Mouse (Mus musculus) layer of hippocampus, postnatal 25 days (tissue): Measurements from ENCODE around the gene Anpep. TPM values are rescaled to one million over a fixed set of nuclear protein-coding genes. Genes with fewer than 3 reads are reported as not detected.

Source experiments
- DNase-seq, 2 experiments: peaks; one replicate each; pipeline ENCODE4 v3.0.0; 2022; ENCODE audit warnings: mixed read lengths in 2 of 2, low spot score in 1 of 2; ENCODE audit errors: extremely low spot score in 1 of 2
- total RNA-seq, 2 experiments: library from RNA; stranded (reverse); gene quantifications; 2 replicates each; pipeline ENCODE4 v1.2.3; 2021

Gene Anpep
- 1 to 10 TPM; 2.9 to 4.3 TPM for total RNA-seq

DNA sequence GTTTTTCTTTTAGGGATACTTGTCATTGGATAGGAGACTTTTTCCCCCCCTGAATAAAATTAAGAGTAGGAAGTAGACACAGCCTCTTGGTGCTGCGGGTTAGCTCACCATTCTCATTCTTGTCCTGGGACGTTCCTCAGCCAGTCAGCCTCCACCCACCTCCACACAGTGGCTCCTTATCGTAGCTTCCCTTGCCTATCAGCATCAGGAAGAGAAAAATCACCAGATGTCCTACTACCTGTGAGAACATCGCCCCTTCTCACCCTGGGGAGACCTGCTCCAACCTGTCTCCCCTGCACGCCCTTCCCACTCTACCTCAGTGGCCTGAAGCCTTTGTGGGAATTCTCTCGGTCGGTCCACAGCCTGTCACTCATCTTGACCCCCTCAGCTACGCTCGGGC, at the start of gene Anpep:
TSS of gene Anpep (minus strand) at position 249 of the 400 bp plus-strand sequence.
- no peak for DNase-seq

DNA sequence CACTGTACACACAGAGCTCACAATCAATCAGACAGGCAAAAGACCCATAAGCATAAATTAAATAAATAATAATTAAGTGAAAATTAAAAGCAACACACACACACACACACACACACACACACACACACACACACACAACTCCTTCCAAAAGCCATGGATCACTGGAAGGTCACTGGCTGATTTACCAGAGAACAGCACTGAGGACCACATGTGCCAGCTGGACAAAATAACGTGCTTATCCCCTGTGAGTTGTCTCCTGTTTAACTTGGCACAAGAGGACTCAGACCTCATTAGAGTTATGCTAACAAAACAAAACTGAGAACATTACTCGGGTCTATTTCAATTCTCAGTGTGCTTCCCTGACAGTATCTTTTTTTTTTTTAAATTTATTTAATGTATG, 46.5 kb upstream of the Anpep start:
- DNase-seq = no peak

DNA sequence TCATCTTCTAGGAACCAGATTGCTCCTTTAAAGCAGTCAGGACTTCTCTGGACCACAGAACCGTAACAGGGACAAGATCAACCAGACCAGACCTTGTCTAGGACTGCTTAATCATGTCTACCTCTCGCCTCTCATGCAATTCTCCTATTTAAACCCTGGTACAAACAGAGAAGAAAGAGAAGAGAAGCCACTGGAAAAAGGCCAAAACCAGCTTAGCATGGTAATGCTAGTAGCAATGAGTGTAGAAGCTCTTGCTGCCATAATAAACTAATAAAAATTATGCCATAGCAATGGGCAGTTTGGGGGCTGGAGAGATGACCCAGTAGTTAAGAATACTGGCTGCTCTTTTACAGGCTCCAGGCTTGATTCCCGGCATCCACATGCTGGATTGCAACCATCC, 46.1 kb upstream of the Anpep start:
- DNase-seq = no peak

DNA sequence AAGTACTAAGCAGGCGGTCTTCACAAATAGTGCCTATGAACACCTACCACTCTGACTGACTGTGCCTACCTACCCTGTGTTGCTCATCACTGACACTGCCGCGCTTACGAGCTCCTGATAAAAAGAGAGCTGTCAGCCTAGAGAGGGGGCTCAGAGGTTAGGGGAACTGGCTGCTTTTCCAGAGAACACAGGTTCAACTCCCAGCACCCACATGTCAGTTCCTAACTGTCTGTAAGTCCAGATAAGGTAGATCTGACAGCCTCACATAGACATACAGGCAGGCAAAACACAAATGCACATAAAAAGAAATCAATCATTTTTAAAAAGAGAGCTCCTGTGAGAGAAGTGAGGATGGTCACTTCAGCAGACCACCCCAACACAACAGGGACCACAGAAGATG, 44.3 kb upstream of the Anpep start:
- no peak for DNase-seq

DNA sequence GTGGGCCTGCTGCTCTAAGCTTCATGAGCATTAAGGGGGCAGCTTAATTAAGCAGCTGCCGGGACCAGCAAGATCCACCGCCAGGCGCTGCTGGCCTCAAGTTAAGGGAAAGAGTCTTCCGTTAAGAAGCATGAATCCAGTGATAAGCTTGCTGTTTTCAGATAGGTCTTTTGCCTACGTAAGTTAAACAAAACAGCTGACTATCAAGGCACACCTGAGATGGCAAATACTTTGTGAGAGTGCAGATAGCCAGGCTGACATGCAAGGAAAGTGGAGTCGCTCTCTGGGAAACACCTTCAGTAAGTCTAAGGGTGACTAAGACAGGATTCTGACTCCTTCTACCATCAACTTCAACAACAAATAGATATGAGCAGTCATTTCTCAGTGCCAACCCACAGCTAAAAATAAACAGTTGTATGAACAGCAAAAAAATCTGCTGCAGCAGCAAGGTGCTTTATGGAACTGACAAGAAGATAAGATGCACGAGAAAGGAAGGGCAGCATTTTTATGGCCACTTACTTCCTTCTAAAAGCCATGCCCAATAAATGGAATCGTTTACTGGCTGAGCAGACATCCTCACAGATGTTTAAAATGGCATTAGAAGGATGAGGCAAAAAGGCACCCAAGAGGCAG, 42.4 kb upstream of the Anpep start:
- DNase-seq = no peak

DNA sequence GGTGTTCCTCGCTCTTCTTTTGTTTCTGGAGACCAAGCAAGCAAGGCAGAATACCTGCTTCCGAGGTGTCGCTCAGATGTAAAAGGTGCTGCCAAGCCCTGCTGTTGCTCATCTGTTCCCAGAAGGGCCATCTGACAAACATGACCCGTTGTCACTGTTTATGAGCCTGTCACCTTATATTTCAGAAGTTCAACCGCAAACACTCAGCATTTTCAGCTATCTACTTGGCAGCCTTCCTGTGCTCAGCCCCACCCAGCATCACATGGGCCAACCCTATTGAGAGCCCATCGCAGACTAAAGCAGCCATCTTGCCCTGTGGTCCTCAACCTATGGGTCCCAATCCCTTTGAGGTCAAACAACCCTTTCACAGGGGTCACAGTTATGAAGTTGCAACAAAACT, 39.9 kb upstream of the Anpep start:
- DNase-seq = no peak

DNA sequence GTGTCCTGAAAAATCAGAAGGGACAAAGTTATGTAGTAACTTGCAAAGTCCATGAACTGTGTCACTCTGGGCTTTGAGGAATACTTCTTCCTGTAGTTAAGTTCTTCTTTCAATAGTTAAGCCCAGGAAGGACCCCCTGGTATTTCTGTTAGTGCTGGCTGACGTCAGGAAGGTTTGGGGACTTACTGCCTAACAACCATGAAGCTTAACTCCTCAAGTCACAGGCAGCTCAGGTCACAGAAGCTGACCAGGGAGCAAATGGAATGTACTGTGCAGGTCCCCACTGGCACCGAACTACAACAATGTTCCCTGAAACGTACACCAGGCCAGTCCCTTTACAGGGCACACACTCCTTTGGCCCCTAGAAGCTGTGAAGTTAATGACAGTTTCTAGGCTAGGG, 34.4 kb upstream of the Anpep start:
- DNase-seq = no peak

DNA sequence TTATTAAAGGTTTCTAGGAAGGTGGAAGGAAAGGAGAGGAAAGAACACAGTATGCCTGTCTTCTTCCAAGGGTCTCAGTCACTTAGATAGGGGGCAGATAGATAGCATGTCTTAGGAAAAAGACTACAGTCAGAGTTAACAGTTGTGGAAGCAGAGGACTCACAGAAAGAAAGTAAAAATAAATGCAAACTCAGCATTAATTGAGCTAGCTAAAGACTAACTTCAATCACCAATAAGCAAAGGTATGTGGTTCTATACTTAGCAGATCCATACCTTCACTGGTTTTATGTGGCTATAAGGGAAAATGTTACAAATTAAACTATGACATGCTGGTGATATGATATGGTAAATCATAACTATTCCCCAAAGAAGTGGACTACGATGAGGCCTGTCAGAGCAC, 33.9 kb upstream of the Anpep start:
- no peak for DNase-seq

DNA sequence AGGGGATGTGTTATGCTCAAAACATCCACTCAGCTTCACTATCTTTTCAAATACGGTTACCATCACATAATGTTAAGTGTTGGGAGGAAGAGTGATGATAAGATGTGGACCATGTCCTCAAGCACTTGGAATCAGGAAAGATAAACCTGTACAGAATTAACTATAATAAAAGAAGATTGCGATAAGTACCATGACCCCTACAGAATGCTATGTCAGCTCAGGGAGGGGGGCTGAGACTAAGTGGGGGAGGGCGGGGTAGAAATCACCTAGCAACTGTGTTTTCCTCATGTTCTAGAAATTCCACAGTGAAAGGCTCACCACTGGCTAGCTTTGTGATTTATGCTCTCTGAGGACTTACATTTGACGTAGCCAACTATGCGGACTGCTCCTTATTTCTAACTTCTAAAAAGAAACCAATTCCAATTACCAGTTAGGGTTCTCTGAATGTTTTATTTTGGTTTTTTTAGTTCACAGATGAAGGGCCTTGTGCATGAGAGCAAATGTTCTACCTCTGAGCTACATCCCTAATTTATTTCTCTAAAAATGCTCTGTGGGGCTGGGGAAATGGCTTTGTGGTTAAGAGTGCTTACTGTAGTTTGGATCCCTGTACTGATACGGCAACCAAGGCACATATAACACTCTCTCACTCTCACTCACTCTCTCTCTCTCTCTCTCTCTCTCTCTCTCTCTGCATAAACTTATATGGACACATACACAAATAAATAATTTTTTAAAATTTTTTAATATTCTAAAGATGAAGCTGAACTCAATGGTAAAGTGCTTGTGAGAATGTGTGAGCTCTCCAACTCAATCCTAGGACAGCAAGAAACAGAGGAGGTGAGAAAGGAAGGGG, 31.9 kb upstream of the Anpep start:
- DNase-seq = no peak

DNA sequence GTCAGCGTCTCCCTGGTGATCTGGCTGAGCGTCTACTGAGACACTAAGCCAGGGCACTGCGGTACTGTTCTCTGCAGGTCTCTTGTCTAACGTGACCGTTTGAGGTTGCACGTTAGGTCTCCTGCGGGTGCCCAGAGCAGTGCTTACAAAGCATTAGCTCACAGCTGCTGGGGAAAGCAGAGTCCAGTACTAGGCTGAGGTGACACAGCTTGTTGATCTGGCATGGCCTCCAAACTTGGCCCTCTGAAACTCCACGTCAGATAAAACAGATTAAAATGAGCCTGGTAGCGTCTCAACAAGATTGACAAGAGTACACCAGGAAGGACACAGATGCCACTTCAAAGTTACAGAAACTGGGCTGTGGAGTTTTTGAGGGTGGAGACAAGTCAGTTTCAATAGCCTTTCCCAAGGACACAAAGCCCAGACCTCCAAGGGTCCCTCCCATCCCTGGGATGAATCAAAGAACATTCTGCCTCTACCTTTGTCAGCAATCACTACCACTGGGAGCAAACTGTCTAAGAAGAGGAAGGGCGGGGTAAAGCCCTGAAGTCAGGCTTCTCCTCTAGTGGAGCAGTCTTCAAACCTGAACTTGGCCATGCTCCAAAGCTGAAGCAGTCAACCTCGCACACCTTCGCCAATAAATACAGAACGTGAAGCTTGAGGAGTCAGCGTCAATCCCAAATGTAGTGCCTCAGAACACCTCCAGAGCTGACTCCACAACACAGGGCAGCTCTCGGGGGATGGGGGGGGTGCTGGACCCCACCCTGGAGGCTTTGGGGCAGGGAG, 29.8 kb upstream of the Anpep start:
- no peak for DNase-seq

DNA sequence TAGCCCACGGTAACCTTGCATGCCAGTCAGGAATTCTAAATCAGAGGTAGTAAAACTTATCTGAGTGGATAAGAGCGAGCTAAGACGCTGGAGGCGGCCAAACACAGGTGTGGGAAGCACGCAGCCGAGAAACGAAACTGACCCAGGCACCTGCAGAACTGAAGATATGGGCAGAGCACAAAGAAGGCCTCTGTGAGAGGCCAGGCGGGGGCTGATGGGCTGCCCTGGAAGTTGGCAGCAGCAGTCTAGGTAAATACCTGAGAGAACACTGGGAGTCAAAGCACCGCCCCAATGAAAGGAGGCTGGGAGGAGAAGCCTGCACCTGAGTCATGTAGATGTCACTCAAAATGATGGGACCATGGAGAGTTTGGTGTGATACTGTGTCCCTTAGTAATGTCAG, 27.7 kb upstream of the Anpep start:
- DNase-seq = no peak

DNA sequence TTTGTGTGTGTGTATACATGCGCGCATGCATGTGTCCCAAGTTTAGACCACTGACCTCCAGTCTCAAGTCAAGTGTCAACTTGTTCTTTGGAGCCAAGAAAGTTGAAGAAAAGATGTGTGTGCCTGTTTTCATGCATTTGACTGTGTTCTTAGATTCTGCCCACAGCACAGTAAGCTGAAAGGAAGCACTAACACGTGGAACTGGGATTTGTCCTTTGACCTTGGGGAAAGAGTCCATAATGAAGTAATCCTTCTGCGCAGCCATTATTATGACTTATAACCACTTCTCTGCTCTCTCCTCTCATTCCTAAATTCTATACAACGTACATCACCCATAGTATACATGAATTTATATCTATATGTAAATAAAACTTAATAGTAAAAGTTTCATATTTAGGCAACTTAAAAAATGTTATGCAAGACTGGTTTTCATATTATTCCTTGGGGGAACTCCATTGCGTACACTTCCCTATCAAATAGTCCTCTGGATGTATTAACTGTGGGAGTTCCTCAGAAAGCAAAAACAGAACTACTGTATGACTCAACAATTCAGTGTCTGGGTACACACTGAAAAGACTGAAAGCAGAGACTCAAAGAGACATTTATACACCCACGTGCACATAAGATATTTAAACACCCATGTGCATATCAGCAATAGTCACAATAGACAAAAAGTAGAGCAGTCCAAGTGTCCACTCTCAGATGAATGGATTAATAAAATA, 22.9 kb upstream of the Anpep start:
- DNase-seq = no peak

DNA sequence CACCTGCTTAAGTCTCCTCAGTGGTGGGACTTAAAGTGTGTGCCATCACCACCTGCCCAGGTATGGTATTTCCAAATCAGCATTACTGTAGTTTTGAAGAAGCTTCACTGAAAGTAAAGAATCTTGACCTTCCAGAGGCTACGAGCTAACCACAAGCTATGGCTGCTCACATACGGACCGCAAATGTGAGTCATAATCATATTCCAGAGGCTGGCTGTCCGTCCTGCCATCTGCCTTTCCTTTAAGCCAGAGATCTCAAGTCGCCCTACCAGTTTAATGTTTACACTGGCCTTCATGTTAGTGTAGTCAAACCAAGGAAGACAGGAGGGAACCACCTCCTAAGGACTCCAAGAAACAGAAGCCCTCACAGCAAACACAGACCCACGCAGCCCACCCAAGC, 21.0 kb upstream of the Anpep start:
- no peak for DNase-seq

DNA sequence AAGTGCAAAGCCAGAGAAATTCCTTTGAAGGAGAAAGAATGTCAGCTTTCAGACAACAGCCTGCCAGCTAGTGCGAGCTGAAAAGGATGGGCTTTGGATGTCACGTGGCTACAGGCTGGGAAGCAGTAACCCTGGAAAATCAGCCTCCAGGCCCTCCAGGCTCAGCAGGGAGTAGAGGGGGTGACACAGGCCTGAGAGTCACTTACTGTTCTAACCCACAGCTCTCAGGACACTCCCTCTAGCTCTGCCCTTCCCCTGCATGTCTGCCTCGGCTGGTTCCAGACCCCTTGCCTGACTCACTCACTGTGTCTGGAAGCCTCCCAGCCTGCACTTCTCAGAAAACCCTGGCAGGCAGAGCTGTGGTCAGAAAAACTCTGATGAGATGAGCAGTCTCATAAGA, 20.1 kb upstream of the Anpep start:
- no peak for DNase-seq

DNA sequence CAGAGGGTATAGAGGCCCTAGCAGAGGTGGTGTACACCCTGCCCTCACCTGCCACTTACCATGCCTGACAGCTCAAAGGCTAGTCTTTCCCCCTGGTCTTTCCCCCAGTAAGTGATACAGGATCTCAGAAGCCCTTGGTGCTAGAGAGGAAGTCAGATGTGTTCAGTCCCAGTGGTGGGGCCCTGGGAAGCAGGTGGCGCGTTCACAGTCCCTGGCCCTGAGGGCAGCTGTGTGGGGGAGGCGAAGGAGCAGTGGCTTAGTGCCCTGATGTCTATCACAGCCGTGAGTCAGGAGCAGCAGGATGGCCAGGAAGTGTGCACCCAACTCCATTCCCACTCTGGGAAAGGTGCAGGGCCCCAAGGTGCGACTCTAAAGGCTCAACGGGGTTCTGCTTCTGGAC, 19.2 kb upstream of the Anpep start:
- no peak for DNase-seq

DNA sequence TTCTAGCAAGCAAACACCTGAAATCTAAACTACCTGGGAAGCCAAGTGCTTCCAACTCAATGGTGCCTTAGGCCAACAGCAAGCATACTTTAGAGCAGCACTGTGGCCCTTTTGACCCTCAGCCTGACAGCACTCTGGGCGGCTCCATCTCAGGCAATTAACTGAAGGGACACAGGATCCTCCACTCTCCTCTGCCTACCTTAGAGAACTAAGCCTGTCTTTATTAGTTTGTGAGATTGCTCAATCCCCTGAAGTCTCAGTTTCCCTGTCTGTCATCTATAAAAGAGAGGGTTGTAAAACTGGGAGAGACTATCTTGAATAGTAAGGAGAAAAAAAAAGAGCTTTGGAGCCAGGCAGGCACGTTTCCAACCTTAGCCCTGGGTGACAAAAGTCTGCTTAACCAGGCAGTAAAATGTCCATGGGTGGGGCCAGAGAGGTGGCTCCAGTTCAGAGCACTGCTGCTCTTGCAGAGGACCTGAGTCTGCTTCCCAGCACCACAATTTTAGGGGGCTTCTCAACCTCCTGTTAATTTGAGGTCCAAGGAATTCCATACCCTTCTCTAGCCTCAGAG, 17.7 kb upstream of the Anpep start:
- no peak for DNase-seq

DNA sequence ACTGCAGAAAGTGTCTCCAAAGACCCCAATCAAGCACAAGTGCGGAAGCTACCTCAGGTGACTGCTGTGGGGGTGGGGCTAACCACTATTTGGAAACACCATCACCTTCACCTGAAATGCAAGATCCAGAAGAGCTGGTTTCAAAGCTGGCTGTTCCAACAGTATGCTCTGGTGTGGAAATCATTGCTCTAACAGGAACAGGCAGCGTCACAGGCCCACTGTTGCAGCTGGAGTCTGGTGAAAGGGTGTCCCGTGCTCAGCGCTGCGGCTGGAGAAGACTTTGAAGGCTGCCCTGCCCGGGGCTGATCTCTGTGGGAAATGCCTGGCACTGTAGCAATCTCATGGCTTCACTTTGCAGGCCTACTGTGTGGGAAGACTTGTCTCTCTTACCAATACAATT, 12.5 kb upstream of the Anpep start:
- no peak for DNase-seq

DNA sequence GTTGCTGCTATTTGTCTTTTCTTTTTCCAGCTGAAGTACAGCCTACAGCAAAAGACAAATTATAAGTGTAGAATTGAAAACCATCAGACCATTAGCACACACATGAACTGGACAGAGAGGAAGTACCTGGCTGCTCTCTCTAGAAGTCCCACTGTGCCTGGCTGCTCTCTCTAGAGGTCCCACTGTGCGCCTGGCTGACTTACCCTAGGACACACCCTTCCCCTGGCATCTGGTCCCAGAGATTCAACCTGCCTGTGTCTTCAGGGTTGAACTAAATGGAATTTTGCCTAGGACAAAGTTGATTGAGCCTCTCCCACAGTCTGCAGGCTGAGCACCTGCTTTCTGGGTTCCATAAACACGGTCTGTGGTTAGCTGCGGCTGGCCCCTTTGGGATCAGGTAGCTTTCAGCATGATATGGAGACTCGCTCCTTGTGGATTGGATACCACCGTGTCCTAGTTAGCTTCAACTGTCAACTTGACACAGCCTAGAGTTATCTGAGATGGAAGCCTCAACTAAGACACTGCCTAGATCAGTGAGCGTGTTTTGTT, 11.0 kb upstream of the Anpep start:
- no peak for DNase-seq

DNA sequence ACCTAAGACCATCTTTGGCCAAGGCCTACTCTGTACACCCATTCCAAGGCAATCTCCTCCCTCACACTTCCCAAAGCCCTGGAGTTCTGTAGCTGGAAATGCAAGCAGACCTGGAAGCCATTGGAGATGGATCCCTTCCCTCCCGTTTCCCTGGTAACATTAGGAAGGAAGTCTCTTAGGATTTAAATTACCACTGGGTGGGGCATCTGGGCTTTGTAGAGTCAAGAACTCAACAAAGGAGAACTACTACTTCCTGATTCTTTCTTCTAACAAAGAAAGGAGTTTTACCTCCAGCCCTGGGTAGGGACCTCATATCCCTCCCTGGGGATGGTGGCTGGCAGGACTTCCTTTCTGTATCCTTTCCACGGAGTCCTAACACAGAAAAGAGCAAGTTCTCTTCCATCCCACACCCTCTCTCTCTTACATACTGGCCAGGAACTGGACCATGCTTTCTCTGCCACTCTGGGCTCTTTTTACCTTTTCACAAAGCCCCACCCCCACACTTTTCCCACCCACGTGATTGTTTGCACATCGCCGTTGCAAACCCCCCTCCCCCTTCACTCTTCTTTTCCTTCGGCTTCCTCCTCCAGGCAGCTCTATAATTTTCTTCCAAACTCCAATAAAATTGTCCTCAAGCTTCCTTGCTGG, 8.3 kb upstream of the Anpep start:
- no peak for DNase-seq

DNA sequence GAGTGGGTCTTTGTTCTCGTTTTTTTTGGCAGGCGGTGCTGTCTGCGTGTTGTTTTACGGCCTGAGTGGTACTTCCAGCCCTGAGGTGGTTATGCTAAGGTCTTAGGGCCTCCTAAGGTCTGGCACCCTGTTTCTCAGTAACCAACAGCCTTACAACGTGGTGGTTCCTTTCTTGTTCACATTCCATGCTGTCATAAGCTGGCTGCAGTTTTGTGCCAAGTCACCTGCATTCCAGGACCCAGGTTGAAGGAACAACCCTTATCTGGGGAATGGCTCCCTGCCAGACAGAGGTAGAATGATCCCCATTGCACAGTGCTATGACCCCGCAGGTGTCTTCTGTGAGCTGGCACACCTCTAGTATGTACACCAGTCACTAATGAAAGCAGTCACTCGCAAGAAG, 7.6 kb upstream of the Anpep start:
- DNase-seq = no peak
